Comparison of ENCODE assay signal across 8 mouse cellular contexts in the genomic region with DNA sequence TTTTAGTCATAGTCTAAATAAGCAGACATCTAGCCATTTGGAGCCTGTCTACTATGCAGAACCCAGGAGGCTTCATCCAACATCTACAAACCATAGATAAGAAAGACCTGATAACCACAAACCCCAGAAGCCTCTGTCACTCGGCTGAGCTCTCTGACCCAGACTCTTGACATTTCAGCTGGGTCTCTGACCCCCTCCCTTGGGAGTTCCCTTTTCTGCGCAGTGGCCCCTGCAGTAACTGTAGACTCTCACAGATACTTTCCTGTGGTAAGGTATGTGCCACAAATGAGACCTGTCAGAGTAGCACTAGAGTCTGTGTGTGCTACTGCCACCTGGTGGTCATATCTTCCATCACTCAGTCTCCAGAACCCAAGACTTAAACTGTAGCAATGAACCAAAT. TPM values are rescaled to one million over a fixed set of nuclear protein-coding genes. Genes with fewer than 3 reads are reported as not detected.
DNase-seq lines count a peak whose midpoint lies in the region; ATAC-seq and TF ChIP-seq lines count a peak whose summit lies in the region.

No protein-coding gene starts in this region.

- peak; percentile 62 for DNase-seq in R1 (ENCODE audit: low read depth, low spot score)
- DNase-seq in cerebellum, adult 2 months = peak; percentile 52 to 65
- peak; percentile 81 for DNase-seq in forelimb bud, embryonic 11.5 days (ENCODE audit: low read depth, low spot score)
- peak; percentile 87 for DNase-seq in hindbrain, embryonic 14.5 days (ENCODE audit: low spot score)
- DNase-seq in layer of hippocampus, postnatal 36 days = peak; percentile 30 to 65
- DNase-seq in lung, postnatal 4 days = peak; percentile 36 to 74
- peak; percentile 64 for DNase-seq in right cerebral cortex, postnatal 14 days
- DNase-seq in yolk sac, embryonic 10.5 days (ENCODE audit: low spot score) = peak; percentile 52

- H3K4me1 ChIP-seq in cerebellum, adult 2 months (ENCODE audit: control insufficient read depth, insufficient read depth, low read length) = no peaks in the 10 kb centered on the region
- H3K4me1 ChIP-seq in hindbrain, embryonic 14.5 days (replicated peaks; ENCODE audit: control insufficient read depth, insufficient read depth, low read length) = no peaks in the 10 kb centered on the region

- TF ChIP-seq POLR2A in cerebellum, adult 2 months (IDR thresholded peaks at IDR 0.05; ENCODE audit: borderline replicate concordance, insufficient read depth, low read length) = no peak

- WGBS in cerebellum, adult 2 months = 26% methylated on average over 2 of the region's 2 CpGs
- WGBS in hindbrain, embryonic 14.5 days = 45% methylated on average over 2 of the region's 2 CpGs

- no peaks in the 10 kb centered on the region for H3K27me3 ChIP-seq in cerebellum, adult 2 months (ENCODE audit: control insufficient read depth, insufficient read depth, low read length)
- no peaks in the 10 kb centered on the region for H3K27me3 ChIP-seq in hindbrain, embryonic 14.5 days (ENCODE audit: control insufficient read depth, insufficient read depth, low read length)

- no peaks in the 10 kb centered on the region for H3K36me3 ChIP-seq in hindbrain, embryonic 14.5 days (replicated peaks; ENCODE audit: control insufficient read depth, insufficient read depth)

- H3K9ac ChIP-seq in hindbrain, embryonic 14.5 days = no peak overlapping the region

- peak; percentile 74; the same call in 1 of the 2 replicates for ATAC-seq in hindbrain, embryonic 14.5 days (ENCODE audit: low FRiP score)

- TF ChIP-seq CTCF in cerebellum, adult 2 months (IDR thresholded peaks at IDR 0.05; ENCODE audit: borderline replicate concordance, insufficient read depth, low read depth, low read length) = peak; percentile 82

- H3K27ac ChIP-seq in cerebellum, adult 2 months (ENCODE audit: insufficient read depth, low read length) = no peak overlapping the region
- H3K27ac ChIP-seq in hindbrain, embryonic 14.5 days = no peak overlapping the region

- no peak overlapping the region for H3K4me2 ChIP-seq in hindbrain, embryonic 14.5 days (replicated peaks)

- H3K9me3 ChIP-seq in hindbrain, embryonic 14.5 days (ENCODE audit: control insufficient read depth, low read length) = no peaks in the 10 kb centered on the region

- no peak overlapping the region for H3K4me3 ChIP-seq in cerebellum, adult 2 months (replicated peaks; ENCODE audit: insufficient read depth, low read depth, low read length)
- H3K4me3 ChIP-seq in hindbrain, embryonic 14.5 days (replicated peaks; ENCODE audit: low read length) = no peak overlapping the region

RNA-seq across cellular contexts. Expression of gene Fdx1, which starts 54.5 kb away (rescaled TPM):
- polyA plus RNA-seq in cerebellum, adult 2 months (2012; rRNA removed) = 35.1 and 36.8 TPM in 2 replicates
- 40.8 and 46.1 TPM in 2 replicates for polyA plus RNA-seq in hindbrain, embryonic 14.5 days (2014; fragmentation: Nextera tagmentation; extraction: Ambion mirVana)
- total RNA-seq in layer of hippocampus, postnatal 36 days (2021) = 10 to 100 TPM; 19.4 to 21.2 TPM
